Mouse (Mus musculus) heart, postnatal 0 days (tissue): ENCODE measurements around the gene Gins2. TPM values are rescaled to one million over a fixed set of nuclear protein-coding genes. Genes with fewer than 3 reads are reported as not detected.

Source experiments
- ATAC-seq: fragments of 200-750 bp; cut with Nextera tagmentation; 2 replicates; pipeline ENCODE4 v1.8.0; 2017; ENCODE audit warnings: low read depth, moderate number of reproducible peaks, moderate library complexity; ENCODE audit not compliant: insufficient read depth
- DNase-seq: peaks from one replicate; pipeline ENCODE4 v3.0.0-alpha.2; 2016; ENCODE audit warnings: low spot score
- H3K27ac ChIP-seq: fragments of 300-500 bp; sonication (generic); 2 replicates; pipeline ENCODE4 v1.5.1; 2014; ENCODE audit warnings: low read depth, mild to moderate bottlenecking
- H3K27me3 ChIP-seq: fragments of 300-500 bp; sonication (generic); 2 replicates; pipeline ENCODE4 v1.6.1; 2014; ENCODE audit warnings: low read length, mixed read lengths; ENCODE audit not compliant: control insufficient read depth, insufficient read depth
- H3K36me3 ChIP-seq: fragments of 300-500 bp; sonication (generic); replicated peaks from 2 replicates; pipeline ENCODE4 v1.6.1; 2014; ENCODE audit warnings: low read length, mixed read lengths; ENCODE audit not compliant: control insufficient read depth, insufficient read depth
- H3K4me1 ChIP-seq: fragments of 300-500 bp; sonication (generic); 2 replicates; pipeline ENCODE4 v1.6.1; 2014; ENCODE audit warnings: antibody characterized with exemption; ENCODE audit not compliant: control insufficient read depth, insufficient read depth
- H3K4me2 ChIP-seq: fragments of 300-500 bp; sonication (generic); 2 replicates; pipeline ENCODE4 v1.6.1; 2014; ENCODE audit warnings: low read depth, mild to moderate bottlenecking, low read length, moderate library complexity
- H3K4me3 ChIP-seq: fragments of 300-500 bp; sonication (generic); 2 replicates; pipeline ENCODE4 v1.5.1; 2014; ENCODE audit warnings: low read depth, low read length
- H3K9ac ChIP-seq: fragments of 300-500 bp; sonication (generic); replicated peaks from 2 replicates; pipeline ENCODE4 v1.6.1; 2014; ENCODE audit warnings: low read depth, low read length, mixed read lengths
- H3K9me3 ChIP-seq: fragments of 300-500 bp; sonication (generic); replicated peaks from 2 replicates; pipeline ENCODE4 v1.6.1; 2016; ENCODE audit warnings: low read length; ENCODE audit not compliant: control insufficient read depth
- CTCF ChIP-seq: IDR thresholded peaks from 2 replicates; pipeline ENCODE4 v1.5.1; 2016; ENCODE audit warnings: antibody characterized with exemption, control low read depth, low read depth
- EP300 ChIP-seq: IDR thresholded peaks from 2 replicates; pipeline ENCODE4 v1.6.1; 2016; ENCODE audit warnings: antibody characterized with exemption, low read depth
- WGBS: fragments of 180-500 bp; shearing (Covaris S2); extraction: QIAGEN DNeasy Blood & Tissue Kit; methylation state at CpG from one replicate; pipeline ENCODE4 v1.1.7; 2014; 5-methylcytosine and 5-hydroxymethylcytosine counted together
- polyA plus RNA-seq: library from polyadenylated mRNA; unstranded; fragments of >200 nt; fragmentation: Nextera tagmentation; extraction: Ambion mirVana; gene quantifications from 2 replicates; pipeline ENCODE4 v1.2.1, GENCODE M21; 2015
- total RNA-seq: library from RNA; depleted of rRNA; stranded (reverse); fragments of >200 nt; gene quantifications from 2 replicates; pipeline ENCODE4 v1.2.3, GENCODE M21; 2014; ENCODE audit warnings: low replicate concordance

The Gins2 gene
- total and polyA plus RNA-seq, 2 experiments from 2014 or later, result 19.3 to 52.1 TPM

- 0 out of 2 replicates have a peak overlapping the region, but pooled peaks have one; percentile 2 for H3K4me3 ChIP-seq
- DNase-seq (peak; percentile 95), ATAC-seq (peak; percentile 82)
- no peaks in the 10 kb centered on the region for H3K9me3 ChIP-seq
- TF ChIP-seq EP300 (peak; percentile 72; the same call in 1 of the 2 replicates), CTCF (peak; percentile 39)
- H3K9ac ChIP-seq, result no peak overlapping the region
- peaks cover 36% of the 10 kb centered on the region for H3K36me3 ChIP-seq
- H3K4me1 ChIP-seq, result peaks cover 26% of the 10 kb centered on the region
- WGBS, result 4% methylated on average over 20 of the region's 20 CpGs
- peak overlapping the region; percentile 84 for H3K27ac ChIP-seq
- no peaks in the 10 kb centered on the region for H3K27me3 ChIP-seq
- peak overlapping the region; percentile 46 for H3K4me2 ChIP-seq
These were observed 25.0 kb downstream of the Gins2 start for GRCm38 (mm10) chr8:120563851-120564837.

- no peak for TF ChIP-seq EP300
- H3K27ac ChIP-seq, result peak overlapping the region; percentile 84
- peaks cover 32% of the 10 kb centered on the region for H3K36me3 ChIP-seq
- H3K4me2 ChIP-seq, result peak overlapping the region; percentile 46
- H3K9ac ChIP-seq, result no peak overlapping the region
- no peaks in the 10 kb centered on the region for H3K27me3 ChIP-seq
- H3K9me3 ChIP-seq, result no peaks in the 10 kb centered on the region
- 10% methylated on average over 8 of the region's 8 CpGs for WGBS
- H3K4me1 ChIP-seq, result peaks cover 26% of the 10 kb centered on the region
- DNase-seq, result no peak
- H3K4me3 ChIP-seq, result no peak overlapping the region
- no peak for ATAC-seq
These were observed 25.8 kb downstream of the Gins2 start for GRCm38 (mm10) chr8:120563348-120563724.

GRCm38 (mm10) chr8:120562680-120563347, 26.3 kb downstream of the Gins2 start:
- peak overlapping the region; percentile 84 for H3K27ac ChIP-seq
- peaks cover 31% of the 10 kb centered on the region for H3K4me1 ChIP-seq
- ATAC-seq, result no peak
- no peaks in the 10 kb centered on the region for H3K9me3 ChIP-seq
- H3K27me3 ChIP-seq, result no peaks in the 10 kb centered on the region
- H3K4me2 ChIP-seq, result no peak overlapping the region
- no peak overlapping the region for H3K4me3 ChIP-seq
- 80% methylated on average over 18 of the region's 18 CpGs for WGBS
- no peak overlapping the region for H3K9ac ChIP-seq
- DNase-seq, result no peak
- H3K36me3 ChIP-seq, result peaks cover 29% of the 10 kb centered on the region
- TF ChIP-seq EP300 (no peak), CTCF (no peak)

GRCm38 (mm10) chr8:120561539-120562435, 27.3 kb downstream of the Gins2 start:
- Histone ChIP-seq H3K4me1 (peaks cover 41% of the 10 kb centered on the region), H3K27ac (no peak overlapping the region), H3K36me3 (peaks cover 18% of the 10 kb centered on the region), H3K9me3 (no peaks in the 10 kb centered on the region), H3K9ac (no peak overlapping the region), H3K4me2 (no peak overlapping the region), H3K4me3 (no peak overlapping the region), H3K27me3 (no peaks in the 10 kb centered on the region)
- no peak for DNase-seq
- ATAC-seq, result no peak
- whole genome bisulfite sequencing, result 63% methylated on average over 22 of the region's 22 CpGs
- TF ChIP-seq EP300 (no peak), CTCF (peak; percentile 65)

GRCm38 (mm10) chr8:120560535-120560934, 28.6 kb downstream of the Gins2 start:
- DNase-seq, result no peak
- TF ChIP-seq EP300 (no peak), CTCF (no peak)
- WGBS, result 92% methylated on average over 5 of the region's 5 CpGs
- Histone ChIP-seq H3K9me3 (no peaks in the 10 kb centered on the region), H3K4me2 (no peak overlapping the region), H3K9ac (no peak overlapping the region), H3K4me1 (peaks cover 53% of the 10 kb centered on the region), H3K27ac (no peak overlapping the region), H3K27me3 (no peaks in the 10 kb centered on the region), H3K4me3 (no peak overlapping the region), H3K36me3 (peaks cover 8% of the 10 kb centered on the region; the same call in 1 of the 2 replicates)
- no peak for ATAC-seq
